Mouse (Mus musculus): ENCODE results near the gene Myod1. TPM values are rescaled to one million over a fixed set of nuclear protein-coding genes. Genes with fewer than 3 reads are reported as not detected.

Myod1 gene
- polyA plus RNA-seq, 1 experiment from 2014 or later: 0.43 TPM

GRCm38 (mm10) chr7:46352748-46353147 lies 23.5 kb upstream of the Myod1 start:
- H3K27me3 ChIP-seq (ENCODE audit: control insufficient read depth, insufficient read depth, low read length): peaks cover 31% of the 10 kb centered on the region

GRCm38 (mm10) chr7:46353216-46353615 lies 23.1 kb upstream of the Myod1 start:
- H3K9me3 ChIP-seq (replicated peaks; ENCODE audit: control insufficient read depth, low read length): no peaks in the 10 kb centered on the region
- peaks cover 26% of the 10 kb centered on the region for H3K27me3 ChIP-seq (ENCODE audit: control insufficient read depth, insufficient read depth, low read length)
- no peak overlapping the region for H3K4me3 ChIP-seq (ENCODE audit: low read length)
- no peak overlapping the region for H3K4me2 ChIP-seq (ENCODE audit: low read depth, low read length)
- H3K9ac ChIP-seq (ENCODE audit: low read length): no peak overlapping the region
- H3K36me3 ChIP-seq (ENCODE audit: control insufficient read depth, insufficient read depth): no peaks in the 10 kb centered on the region
- no peak overlapping the region for H3K27ac ChIP-seq (ENCODE audit: low read length)
- ATAC-seq (replicated peaks; ENCODE audit: extremely low read depth, insufficient read depth, low FRiP score): no peak
- H3K4me1 ChIP-seq (ENCODE audit: control insufficient read depth, insufficient read depth, low read length): no peaks in the 10 kb centered on the region
- 49% methylated on average over 8 of the region's 8 CpGs for WGBS

More at GRCm38 (mm10) chr7:46352748-46353147, 23.5 kb upstream of the Myod1 start:
- no peak for ATAC-seq (replicated peaks; ENCODE audit: extremely low read depth, insufficient read depth, low FRiP score)
- H3K4me3 ChIP-seq (ENCODE audit: low read length): no peak overlapping the region
- 53% methylated on average over 2 of the region's 2 CpGs for WGBS
- no peak overlapping the region for H3K9ac ChIP-seq (ENCODE audit: low read length)
- no peaks in the 10 kb centered on the region for H3K4me1 ChIP-seq (ENCODE audit: control insufficient read depth, insufficient read depth, low read length)
- no peaks in the 10 kb centered on the region for H3K9me3 ChIP-seq (replicated peaks; ENCODE audit: control insufficient read depth, low read length)
- H3K4me2 ChIP-seq (ENCODE audit: low read depth, low read length): no peak overlapping the region
- no peak overlapping the region for H3K27ac ChIP-seq (ENCODE audit: low read length)
- H3K36me3 ChIP-seq (ENCODE audit: control insufficient read depth, insufficient read depth): no peaks in the 10 kb centered on the region

GRCm38 (mm10) chr7:46353875-46354274 lies 22.4 kb upstream of the Myod1 start:
- H3K9me3 ChIP-seq (replicated peaks; ENCODE audit: control insufficient read depth, low read length): no peaks in the 10 kb centered on the region
- ATAC-seq (replicated peaks; ENCODE audit: extremely low read depth, insufficient read depth, low FRiP score): no peak
- 44% methylated on average over 4 of the region's 4 CpGs for WGBS
- H3K4me3 ChIP-seq (ENCODE audit: low read length): no peak overlapping the region
- no peaks in the 10 kb centered on the region for H3K36me3 ChIP-seq (ENCODE audit: control insufficient read depth, insufficient read depth)
- no peaks in the 10 kb centered on the region for H3K4me1 ChIP-seq (ENCODE audit: control insufficient read depth, insufficient read depth, low read length)
- H3K27me3 ChIP-seq (ENCODE audit: control insufficient read depth, insufficient read depth, low read length): peaks cover 19% of the 10 kb centered on the region
- H3K9ac ChIP-seq (ENCODE audit: low read length): no peak overlapping the region
- no peak overlapping the region for H3K4me2 ChIP-seq (ENCODE audit: low read depth, low read length)
- no peak overlapping the region for H3K27ac ChIP-seq (ENCODE audit: low read length)

GRCm38 (mm10) chr7:46361776-46362175 lies 14.5 kb upstream of the Myod1 start:
- no peak overlapping the region for H3K4me3 ChIP-seq (ENCODE audit: low read length)
- H3K9me3 ChIP-seq (replicated peaks; ENCODE audit: control insufficient read depth, low read length): no peaks in the 10 kb centered on the region
- H3K27me3 ChIP-seq (ENCODE audit: control insufficient read depth, insufficient read depth, low read length): peaks cover 5% of the 10 kb centered on the region; the same call in 1 of the 2 replicates
- no peak for ATAC-seq (replicated peaks; ENCODE audit: extremely low read depth, insufficient read depth, low FRiP score)
- no peaks in the 10 kb centered on the region for H3K4me1 ChIP-seq (ENCODE audit: control insufficient read depth, insufficient read depth, low read length)
- H3K9ac ChIP-seq (ENCODE audit: low read length): no peak overlapping the region
- no peak overlapping the region for H3K27ac ChIP-seq (ENCODE audit: low read length)
- H3K36me3 ChIP-seq (ENCODE audit: control insufficient read depth, insufficient read depth): no peaks in the 10 kb centered on the region
- no peak overlapping the region for H3K4me2 ChIP-seq (ENCODE audit: low read depth, low read length)

- Histone ChIP-seq H3K27me3 (ENCODE audit: control insufficient read depth, insufficient read depth, low read length) (peaks cover 5% of the 10 kb centered on the region; the same call in 1 of the 2 replicates), H3K4me1 (ENCODE audit: control insufficient read depth, insufficient read depth, low read length) (no peaks in the 10 kb centered on the region), H3K27ac (ENCODE audit: low read length) (no peak overlapping the region), H3K36me3 (ENCODE audit: control insufficient read depth, insufficient read depth) (no peaks in the 10 kb centered on the region), H3K9me3 (replicated peaks; ENCODE audit: control insufficient read depth, low read length) (no peaks in the 10 kb centered on the region), H3K9ac (ENCODE audit: low read length) (no peak overlapping the region), H3K4me2 (ENCODE audit: low read depth, low read length) (no peak overlapping the region), H3K4me3 (ENCODE audit: low read length) (no peak overlapping the region)
- no peak for ATAC-seq (replicated peaks; ENCODE audit: extremely low read depth, insufficient read depth, low FRiP score)
- WGBS: 19% methylated on average over 5 of the region's 5 CpGs
These were observed 12.1 kb upstream of the Myod1 start for GRCm38 (mm10) chr7:46364154-46364553.

GRCm38 (mm10) chr7:46365810-46366209 lies 10.5 kb upstream of the Myod1 start:
- no peak for ATAC-seq (replicated peaks; ENCODE audit: extremely low read depth, insufficient read depth, low FRiP score)

GRCm38 (mm10) chr7:46371104-46371503 lies 5.2 kb upstream of the Myod1 start:
- H3K9ac ChIP-seq (ENCODE audit: low read length): no peak overlapping the region
- H3K4me3 ChIP-seq (ENCODE audit: low read length): no peak overlapping the region
- no peaks in the 10 kb centered on the region for H3K36me3 ChIP-seq (ENCODE audit: control insufficient read depth, insufficient read depth)
- WGBS: 60% methylated on average over 4 of the region's 4 CpGs
- peaks cover 35% of the 10 kb centered on the region for H3K27me3 ChIP-seq (ENCODE audit: control insufficient read depth, insufficient read depth, low read length)
- no peak overlapping the region for H3K27ac ChIP-seq (ENCODE audit: low read length)
- no peak overlapping the region for H3K4me2 ChIP-seq (ENCODE audit: low read depth, low read length)
- no peaks in the 10 kb centered on the region for H3K4me1 ChIP-seq (ENCODE audit: control insufficient read depth, insufficient read depth, low read length)
- ATAC-seq (replicated peaks; ENCODE audit: extremely low read depth, insufficient read depth, low FRiP score): no peak
- no peaks in the 10 kb centered on the region for H3K9me3 ChIP-seq (replicated peaks; ENCODE audit: control insufficient read depth, low read length)

More at GRCm38 (mm10) chr7:46365810-46366209, 10.5 kb upstream of the Myod1 start:
- Histone ChIP-seq H3K27me3 (ENCODE audit: control insufficient read depth, insufficient read depth, low read length) (peaks cover 5% of the 10 kb centered on the region; the same call in 1 of the 2 replicates), H3K36me3 (ENCODE audit: control insufficient read depth, insufficient read depth) (no peaks in the 10 kb centered on the region), H3K4me2 (ENCODE audit: low read depth, low read length) (no peak overlapping the region), H3K4me1 (ENCODE audit: control insufficient read depth, insufficient read depth, low read length) (no peaks in the 10 kb centered on the region), H3K9me3 (replicated peaks; ENCODE audit: control insufficient read depth, low read length) (no peaks in the 10 kb centered on the region), H3K4me3 (ENCODE audit: low read length) (no peak overlapping the region), H3K27ac (ENCODE audit: low read length) (no peak overlapping the region), H3K9ac (ENCODE audit: low read length) (no peak overlapping the region)
- WGBS: 70% methylated on average over 1 of the region's 1 CpGs

- no peak for ATAC-seq (replicated peaks; ENCODE audit: extremely low read depth, insufficient read depth, low FRiP score)
- Histone ChIP-seq H3K9me3 (replicated peaks; ENCODE audit: control insufficient read depth, low read length) (no peaks in the 10 kb centered on the region), H3K27me3 (ENCODE audit: control insufficient read depth, insufficient read depth, low read length) (peaks cover 71% of the 10 kb centered on the region), H3K4me2 (ENCODE audit: low read depth, low read length) (no peak overlapping the region; the same call in 1 of the 2 replicates), H3K4me3 (ENCODE audit: low read length) (peak overlapping the region; percentile 28), H3K36me3 (ENCODE audit: control insufficient read depth, insufficient read depth) (no peaks in the 10 kb centered on the region), H3K27ac (ENCODE audit: low read length) (no peak overlapping the region), H3K9ac (ENCODE audit: low read length) (no peak overlapping the region), H3K4me1 (ENCODE audit: control insufficient read depth, insufficient read depth, low read length) (0 out of 2 replicates have a peak, but pooled peaks cover 3% of the 10 kb centered on the region)
- under 1% methylated on average over 33 of the region's 33 CpGs for WGBS
These were observed 703 bp downstream of the Myod1 start for GRCm38 (mm10) chr7:46377008-46377346.

- Histone ChIP-seq H3K9me3 (replicated peaks; ENCODE audit: control insufficient read depth, low read length) (no peaks in the 10 kb centered on the region), H3K4me3 (ENCODE audit: low read length) (no peak overlapping the region), H3K27ac (ENCODE audit: low read length) (no peak overlapping the region), H3K9ac (ENCODE audit: low read length) (no peak overlapping the region), H3K27me3 (ENCODE audit: control insufficient read depth, insufficient read depth, low read length) (peaks cover 63% of the 10 kb centered on the region), H3K36me3 (ENCODE audit: control insufficient read depth, insufficient read depth) (no peaks in the 10 kb centered on the region), H3K4me1 (ENCODE audit: control insufficient read depth, insufficient read depth, low read length) (0 out of 2 replicates have a peak, but pooled peaks cover 3% of the 10 kb centered on the region), H3K4me2 (ENCODE audit: low read depth, low read length) (no peak overlapping the region)
- ATAC-seq (replicated peaks; ENCODE audit: extremely low read depth, insufficient read depth, low FRiP score): no peak
- WGBS: 3% methylated on average over 22 of the region's 22 CpGs
These were observed 1.8 kb downstream of the Myod1 start for GRCm38 (mm10) chr7:46378123-46378522.
